Mouse (Mus musculus): ENCODE measurements at regions not wholly inside any gene's neighbourhood (a gene's known extent, or its start where the extent isn't known, plus 50 kb on each side); places are given as distances from the start of the nearest gene placed in this dataset.
A peak's percentile ranks its signal among the peaks of the same experiment; 100 is the strongest.

DNA sequence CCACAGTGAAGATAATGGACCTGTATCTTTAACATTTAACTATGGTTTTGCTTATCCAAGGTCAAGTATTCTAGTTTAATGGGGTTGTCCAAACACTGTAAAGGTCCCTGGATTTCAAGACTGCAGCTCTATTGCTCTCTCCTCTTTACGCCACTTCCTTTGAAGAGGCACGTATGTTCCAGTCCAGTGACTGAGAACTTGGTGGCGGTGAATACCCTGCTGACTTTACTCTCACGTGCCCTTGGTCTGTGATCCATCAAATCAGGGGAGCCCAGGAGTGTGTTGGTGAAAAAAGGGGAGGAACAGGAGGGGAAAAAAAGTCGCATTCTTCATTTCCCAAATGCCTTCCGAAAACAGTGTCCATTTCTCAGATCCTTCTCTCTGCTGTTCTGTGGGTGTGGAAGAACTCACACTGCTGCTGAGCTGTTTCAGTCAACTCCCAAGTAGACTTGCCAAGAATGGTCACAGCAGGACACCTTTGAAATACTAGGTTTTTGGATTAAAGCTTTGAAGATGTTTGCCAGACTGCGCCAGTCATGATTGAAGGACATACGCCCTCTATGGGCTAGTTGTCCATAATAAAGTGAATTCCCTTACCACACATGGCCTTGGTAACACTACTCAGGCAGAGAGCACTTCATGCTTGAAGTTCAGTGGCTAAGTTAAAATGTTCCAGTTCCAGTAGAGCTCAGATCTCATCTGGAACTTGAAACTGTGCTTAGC, 136.1 kb upstream of the Cdkn2b start:
- DNase-seq (ENCODE audit: low spot score in 2 of 2): no peak

DNA sequence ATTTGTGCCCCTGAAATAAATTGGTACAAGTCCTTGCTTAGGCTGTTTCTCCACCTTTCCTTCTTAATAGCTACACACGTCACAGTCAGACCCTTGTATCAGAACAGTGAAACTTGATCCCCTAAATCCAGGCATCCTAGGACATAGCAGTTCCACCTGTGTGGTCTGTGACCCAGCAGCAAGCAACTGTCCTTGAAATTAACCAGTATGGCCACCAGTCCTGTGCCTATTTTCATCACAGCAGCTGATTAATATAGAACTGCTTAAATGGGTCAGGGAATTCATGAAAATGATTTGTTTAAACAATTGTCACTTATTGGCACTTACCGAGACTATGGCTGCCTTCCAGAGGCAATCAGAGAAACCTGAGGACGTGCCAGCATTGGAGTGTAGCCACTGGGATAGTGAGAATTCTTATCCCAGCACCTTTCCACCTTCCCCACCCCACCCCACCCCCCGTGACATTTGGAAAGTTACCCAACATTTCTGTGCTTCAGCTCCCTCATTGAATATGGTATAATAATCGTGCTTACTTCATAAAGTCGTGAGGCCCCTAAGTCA, 135.4 kb upstream of the Cdkn2b start:
- no peak for DNase-seq (ENCODE audit: low spot score in 2 of 2)

GRCm38 (mm10) chr4:89445214-89446155, 134.6 kb upstream of the Cdkn2b start:
- no peak for DNase-seq (ENCODE audit: low spot score in 2 of 2)

DNA sequence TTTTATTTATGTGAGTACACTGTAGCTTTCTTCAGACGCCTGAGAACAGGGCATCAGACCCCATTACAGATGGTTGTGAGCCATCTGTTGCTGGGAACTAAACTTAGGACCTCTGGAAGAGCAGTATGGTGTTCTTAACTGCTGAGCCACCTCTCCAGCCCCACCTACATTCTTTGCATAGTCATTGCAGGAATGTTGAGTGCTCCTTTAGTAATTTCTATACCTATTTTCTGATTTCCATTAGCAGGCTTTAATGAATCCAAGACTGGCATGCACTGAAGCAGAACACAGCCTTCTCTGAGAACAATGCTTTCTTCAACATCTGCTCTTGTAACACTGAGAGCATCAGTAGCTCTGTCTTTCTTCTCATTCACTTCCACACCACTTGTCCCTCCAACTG, 131.7 kb upstream of the Cdkn2b start:
- DNase-seq (ENCODE audit: low spot score in 2 of 2): no peak

- DNase-seq (ENCODE audit: low spot score in 2 of 2): no peak
Observed at GRCm38 (mm10) chr4:89440821-89441220, 130.0 kb upstream of the Cdkn2b start.

GRCm38 (mm10) chr4:89440326-89440725, 129.5 kb upstream of the Cdkn2b start:
- no peak for DNase-seq (ENCODE audit: low spot score in 2 of 2)

DNA sequence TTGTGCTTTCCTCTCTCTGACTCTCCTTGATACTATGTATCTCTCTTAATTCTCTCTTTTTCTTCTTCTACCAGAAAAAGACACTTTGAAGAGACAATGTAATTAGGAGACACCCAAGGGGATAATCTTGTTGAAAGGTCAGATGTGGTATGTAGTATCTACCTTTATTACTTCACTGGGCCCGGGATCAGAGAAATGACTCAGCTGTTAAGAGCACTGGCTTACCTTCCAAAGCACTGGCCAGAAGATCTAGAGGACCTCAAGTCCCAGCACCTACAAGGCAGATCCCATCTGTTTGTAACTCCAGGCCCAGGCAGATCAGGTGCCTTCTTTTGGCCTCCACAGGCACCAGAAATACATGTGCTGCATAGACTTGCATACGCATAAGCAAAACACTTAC, 127.8 kb upstream of the Cdkn2b start:
- no peak for DNase-seq (ENCODE audit: low spot score in 2 of 2)

DNA sequence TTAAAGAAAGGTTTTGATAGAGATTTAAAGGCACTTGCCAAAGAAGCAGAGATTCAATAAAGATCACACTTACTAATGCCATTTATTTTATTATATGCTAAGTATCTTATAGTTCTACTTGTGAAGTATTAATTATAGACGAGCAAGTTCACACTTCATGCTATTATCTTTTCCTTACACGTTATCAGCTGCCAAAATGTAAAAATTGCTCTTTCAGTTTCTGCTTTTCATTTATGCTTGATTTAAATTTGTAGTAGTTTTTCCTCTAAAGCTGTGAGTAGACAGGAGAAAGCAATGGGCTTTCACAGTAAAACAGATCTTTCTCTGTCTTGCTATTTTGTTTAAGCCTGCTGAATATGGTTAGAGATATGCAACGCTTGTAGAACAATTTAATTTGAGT, 125.9 kb upstream of the Cdkn2b start:
- no peak for DNase-seq (ENCODE audit: low spot score in 2 of 2)

DNA sequence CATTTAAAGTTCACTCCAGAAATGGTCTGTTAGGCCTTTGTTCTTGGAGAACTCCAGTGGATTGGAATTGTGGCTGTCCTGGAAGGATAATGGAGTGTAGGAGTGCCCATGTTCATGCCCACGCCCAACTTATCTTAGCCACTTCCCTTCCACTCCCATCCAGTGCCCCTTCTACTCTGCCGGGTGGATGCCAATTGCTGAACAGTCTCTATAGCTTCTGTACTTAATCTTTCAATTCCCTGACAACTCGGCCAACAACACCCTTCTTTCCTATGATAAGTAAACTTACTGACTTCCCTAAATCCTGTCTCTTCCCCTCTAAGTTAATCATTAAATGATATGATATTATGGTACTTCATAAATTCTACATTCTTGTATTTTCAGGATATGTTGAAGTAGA, 123.3 kb upstream of the Cdkn2b start:
- no peak for DNase-seq (ENCODE audit: low spot score in 2 of 2)

DNA sequence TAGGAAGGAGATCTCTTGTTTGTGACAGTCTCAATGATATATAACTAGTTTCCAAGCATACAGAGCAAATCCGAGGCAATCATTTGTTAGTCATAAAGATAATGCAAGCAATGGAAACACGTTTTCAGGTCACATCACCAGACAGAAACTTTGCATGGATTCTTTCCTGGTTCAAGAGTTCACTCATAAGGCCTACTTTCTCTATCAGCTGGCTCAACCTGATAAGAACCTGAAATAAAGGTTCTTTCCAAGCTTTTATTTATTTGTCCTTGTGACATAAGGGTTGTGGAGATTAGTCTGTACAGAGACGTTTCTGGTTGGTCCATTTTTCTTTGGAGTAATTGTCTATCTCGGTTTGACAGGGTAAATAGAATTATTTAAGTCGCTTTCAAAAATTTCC, 122.7 kb upstream of the Cdkn2b start:
- no peak for DNase-seq (ENCODE audit: low spot score in 2 of 2)

- no peak for DNase-seq (ENCODE audit: low spot score in 2 of 2)
Observed at GRCm38 (mm10) chr4:89431520-89431919, 120.7 kb upstream of the Cdkn2b start.

- DNase-seq (ENCODE audit: low spot score in 2 of 2): no peak
Observed at GRCm38 (mm10) chr4:89428465-89428864, 117.6 kb upstream of the Cdkn2b start.

DNA sequence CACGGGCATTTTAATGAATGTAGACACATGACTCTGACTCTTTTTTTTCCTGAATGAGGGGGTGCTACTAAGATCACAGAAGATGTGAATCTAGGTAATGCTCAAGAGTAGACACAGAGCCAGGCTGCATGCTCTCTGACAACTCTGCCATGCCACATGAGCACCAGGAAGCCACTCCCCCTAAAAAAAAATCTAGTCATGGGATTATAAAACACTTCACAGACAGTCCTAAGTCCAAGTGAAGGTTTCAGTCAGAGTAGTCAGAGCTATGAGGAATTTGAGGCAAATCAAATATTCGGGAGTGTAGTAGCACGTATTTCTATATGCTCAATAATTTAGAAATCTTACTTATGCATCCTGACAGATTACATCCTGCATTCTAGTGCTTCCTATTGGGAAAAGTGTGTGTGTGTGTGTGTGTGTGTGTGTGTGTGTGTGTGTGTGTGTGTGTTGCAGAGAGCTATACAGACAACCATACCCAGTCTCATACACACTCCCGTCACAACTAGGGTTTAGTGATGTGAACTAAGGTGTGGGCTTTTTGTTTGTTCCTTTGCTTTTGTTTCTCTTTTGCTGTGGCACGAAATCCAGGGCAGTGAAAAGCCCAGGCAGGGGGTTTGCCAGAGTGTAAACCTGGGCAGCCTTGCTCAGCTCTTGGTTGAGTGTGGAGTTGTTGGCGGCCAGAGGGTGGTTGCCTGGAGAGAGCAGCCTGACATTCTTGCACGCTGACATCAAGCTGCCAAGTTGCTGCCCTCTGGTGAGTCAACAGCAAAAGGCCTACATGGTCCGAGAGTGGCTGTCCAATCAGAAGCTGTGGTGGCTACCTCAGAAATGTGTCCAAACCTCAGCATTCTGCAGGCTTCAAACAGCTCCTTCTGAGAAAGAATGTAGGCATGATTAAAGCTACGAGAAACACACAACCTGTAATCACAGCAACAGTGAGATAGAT, 116.8 kb upstream of the Cdkn2b start:
- peak; percentile 41 to 53 for DNase-seq (ENCODE audit: low spot score in 2 of 2)

GRCm38 (mm10) chr4:89425916-89426315, 115.1 kb upstream of the Cdkn2b start:
- no peak for DNase-seq (ENCODE audit: low spot score in 2 of 2)

DNA sequence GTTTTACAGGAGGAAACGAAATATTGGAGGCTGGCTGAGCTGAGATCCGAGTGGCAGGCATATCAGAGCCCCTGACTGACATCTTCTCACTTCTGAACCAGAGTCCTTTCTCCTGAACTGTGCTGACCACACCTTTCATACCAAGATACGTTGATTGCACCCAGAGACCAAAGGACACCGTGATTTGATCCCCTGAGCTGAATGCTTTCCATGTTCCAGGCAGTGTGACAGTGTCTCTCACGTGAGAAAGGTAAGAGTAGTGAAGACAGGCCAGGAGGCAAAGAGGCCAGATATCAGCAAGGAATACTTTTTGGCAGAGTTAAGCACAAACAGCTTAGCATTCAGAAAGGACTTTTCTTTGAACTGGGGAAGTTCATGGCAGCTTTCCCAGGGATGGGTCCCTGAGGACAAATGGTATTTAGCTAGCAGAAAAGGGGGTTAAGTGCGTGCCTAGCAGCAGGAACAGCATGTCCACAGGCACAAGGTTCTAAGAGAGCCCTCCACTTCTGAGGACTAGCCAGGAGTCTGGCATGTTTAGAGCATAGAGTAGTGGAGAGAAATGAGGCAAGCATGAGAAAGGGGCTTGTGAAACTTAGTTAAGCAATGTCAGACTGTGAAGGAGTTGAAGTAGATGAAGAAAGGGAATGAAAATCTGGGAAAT, 111.0 kb upstream of the Cdkn2b start:
- DNase-seq (ENCODE audit: low spot score in 2 of 2): no peak

- no peak for DNase-seq (ENCODE audit: low spot score in 2 of 2)
Observed at GRCm38 (mm10) chr4:89420868-89421267, 110.0 kb upstream of the Cdkn2b start.

DNA sequence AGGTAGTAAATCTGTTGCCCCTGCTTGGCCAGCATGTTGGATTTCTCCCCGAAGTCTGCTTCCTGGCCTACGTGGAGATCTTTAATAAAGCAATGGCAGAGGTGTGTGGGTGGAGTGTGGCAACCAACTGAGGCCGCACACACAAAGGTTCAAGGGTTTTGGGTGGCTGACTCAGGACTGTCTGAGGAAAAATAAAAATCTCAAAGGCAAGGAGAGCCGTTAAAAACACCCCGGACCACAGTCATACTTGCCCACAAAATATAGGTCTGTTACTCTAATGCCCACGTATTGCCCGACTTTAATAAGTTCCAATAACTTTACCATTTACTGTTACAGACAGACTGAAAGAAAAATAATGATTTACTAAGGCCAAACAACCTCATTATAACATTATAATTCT, 108.7 kb upstream of the Cdkn2b start:
- DNase-seq (ENCODE audit: low spot score in 2 of 2): no peak

DNA sequence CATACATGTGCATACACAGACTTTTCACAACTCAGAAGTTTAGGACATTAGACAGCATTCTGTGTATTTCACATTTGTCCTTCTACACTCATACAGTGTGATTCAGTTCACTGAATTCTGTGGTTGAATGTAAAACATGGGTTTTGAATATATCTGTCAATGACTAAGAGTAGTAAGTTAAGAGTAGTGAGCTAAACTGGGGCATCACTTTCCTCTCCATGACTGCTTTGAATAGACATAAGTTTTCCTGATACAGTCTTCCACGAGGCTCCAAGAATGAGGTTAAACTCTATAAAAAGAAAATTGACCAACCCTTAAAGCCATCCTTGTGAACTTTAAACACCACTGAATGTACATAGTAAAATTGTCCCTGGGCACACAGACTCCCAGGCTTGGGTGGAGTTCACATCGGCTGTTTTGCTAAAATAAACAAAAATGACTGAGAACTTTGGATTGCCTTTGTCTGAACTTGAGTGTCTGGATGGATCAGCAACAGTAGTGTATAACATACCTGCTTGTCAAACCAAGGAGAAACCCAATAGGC, 94.9 kb upstream of the Cdkn2b start:
- DNase-seq (ENCODE audit: low spot score in 2 of 2): no peak

GRCm38 (mm10) chr4:89403151-89403550, 92.3 kb upstream of the Cdkn2b start:
- no peak for DNase-seq (ENCODE audit: low spot score in 2 of 2)

DNA sequence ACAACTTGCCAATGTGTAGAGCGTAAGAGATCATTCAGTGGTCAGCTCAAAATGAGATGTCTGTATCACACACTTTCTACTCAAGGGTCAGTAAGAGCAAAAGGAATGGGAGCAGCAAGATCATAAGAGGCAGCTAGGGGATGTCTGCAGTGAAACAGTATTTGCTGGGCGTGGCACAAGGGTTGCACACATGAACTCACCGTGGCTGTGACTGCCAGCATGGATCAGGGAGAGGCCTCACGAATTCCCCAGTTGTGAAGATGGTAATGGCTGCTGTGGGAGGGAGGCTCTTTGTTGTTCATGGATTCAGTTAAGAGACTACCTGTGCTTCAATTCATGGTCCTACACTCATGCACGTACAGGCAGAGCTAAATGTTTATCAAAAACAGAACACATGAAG, 91.5 kb upstream of the Cdkn2b start:
- no peak for DNase-seq (ENCODE audit: low spot score in 2 of 2)

Measured in layer of hippocampus, postnatal 10 days (tissue).